Mouse (Mus musculus) CD8-positive naive resting alpha-beta T cell, adult 2 months (primary cell): ENCODE results near the gene Lypd6.

Experiments used
- DNase-seq, 2 experiments: peaks; one replicate each; pipeline ENCODE4 v3.0.0; 2022; ENCODE audit warnings: low read depth in 2 of 2, low spot score in 2 of 2

The Lypd6 gene

GRCm38 (mm10) chr2:50066246-50066967, at the start of gene Lypd6:
Gene Lypd6 (plus strand): TSS chr2:50066429.
- no peak for DNase-seq

- no peak for DNase-seq
Measured at GRCm38 (mm10) chr2:50019477-50019876, 46.8 kb upstream of the Lypd6 start.

GRCm38 (mm10) chr2:50025549-50025948, 40.7 kb upstream of the Lypd6 start:
- DNase-seq = no peak

- DNase-seq = no peak
Measured at GRCm38 (mm10) chr2:50028930-50029329, 37.3 kb upstream of the Lypd6 start.

- DNase-seq = no peak
Measured at GRCm38 (mm10) chr2:50044170-50044870, 21.9 kb upstream of the Lypd6 start.

GRCm38 (mm10) chr2:50044871-50045470, 21.3 kb upstream of the Lypd6 start:
- no peak for DNase-seq

GRCm38 (mm10) chr2:50045841-50046240, 20.4 kb upstream of the Lypd6 start:
- no peak for DNase-seq

- DNase-seq = no peak
Measured at GRCm38 (mm10) chr2:50048442-50048841, 17.8 kb upstream of the Lypd6 start.

GRCm38 (mm10) chr2:50053893-50054292, 12.3 kb upstream of the Lypd6 start:
- DNase-seq = no peak

- DNase-seq = no peak
Measured at GRCm38 (mm10) chr2:50065902-50066245, 355 bp upstream of the Lypd6 start.

- DNase-seq = no peak
Measured at GRCm38 (mm10) chr2:50066968-50067315, 713 bp downstream of the Lypd6 start.

- no peak for DNase-seq
Measured at GRCm38 (mm10) chr2:50069571-50070295, 3.5 kb downstream of the Lypd6 start.

- no peak for DNase-seq
Measured at GRCm38 (mm10) chr2:50072158-50072557, 5.9 kb downstream of the Lypd6 start.

- no peak for DNase-seq
Measured at GRCm38 (mm10) chr2:50084746-50085145, 18.5 kb downstream of the Lypd6 start.

- no peak for DNase-seq
Measured at GRCm38 (mm10) chr2:50087761-50088160, 21.5 kb downstream of the Lypd6 start.

- DNase-seq = no peak
Measured at GRCm38 (mm10) chr2:50096336-50096735, 30.1 kb downstream of the Lypd6 start.

GRCm38 (mm10) chr2:50100364-50101151, 34.3 kb downstream of the Lypd6 start:
- DNase-seq = no peak

- DNase-seq = no peak
Measured at GRCm38 (mm10) chr2:50101152-50101450, 34.9 kb downstream of the Lypd6 start.

GRCm38 (mm10) chr2:50103850-50104503, 37.7 kb downstream of the Lypd6 start:
- DNase-seq = no peak

- DNase-seq = no peak
Measured at GRCm38 (mm10) chr2:50105590-50105989, 39.4 kb downstream of the Lypd6 start.

GRCm38 (mm10) chr2:50105992-50106391, 39.8 kb downstream of the Lypd6 start:
- no peak for DNase-seq
